Mouse (Mus musculus): Measurements from ENCODE around the gene Proser3.

Proser3 gene

DNA sequence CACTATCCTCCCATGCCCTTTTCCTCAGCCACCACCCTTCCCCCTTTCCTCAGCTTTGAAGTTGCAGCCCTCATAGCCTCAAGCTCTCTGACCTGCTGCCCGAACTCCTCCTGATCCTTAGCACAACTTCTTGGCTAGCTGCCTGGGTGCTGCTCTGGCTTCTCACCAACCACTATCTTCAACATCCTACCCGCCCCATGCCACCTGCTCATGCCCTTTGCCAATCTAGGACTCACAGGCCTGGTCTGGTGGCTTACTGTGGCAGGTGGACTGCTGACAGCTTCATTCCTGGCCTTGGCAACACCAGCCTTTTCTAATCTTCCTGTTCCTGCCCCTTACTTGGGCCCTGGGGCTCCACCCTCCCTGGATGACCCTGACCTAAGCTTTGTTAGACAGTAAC lies 20.9 kb upstream of the Proser3 start:
- peak; percentile 77 for DNase-seq

DNA sequence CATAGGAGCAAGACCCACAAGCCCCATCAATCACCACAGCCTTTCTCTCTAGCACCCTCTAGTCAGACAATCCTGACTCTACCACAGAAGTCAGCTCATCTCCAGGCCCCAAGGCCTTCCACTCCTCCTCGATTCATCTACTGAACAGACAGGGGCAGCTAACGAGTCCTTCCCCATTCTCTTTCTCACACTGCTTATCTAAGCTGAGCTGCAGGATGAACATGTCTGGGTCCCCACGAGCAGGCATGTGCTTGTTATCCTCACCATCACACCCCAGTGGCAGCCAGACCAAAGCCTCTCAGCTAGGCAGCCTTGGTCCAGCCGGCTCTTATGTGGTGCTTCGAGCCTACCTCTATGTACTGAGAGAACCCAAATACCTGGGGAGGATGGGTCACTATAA lies 20.3 kb upstream of the Proser3 start:
- no peak for DNase-seq

DNA sequence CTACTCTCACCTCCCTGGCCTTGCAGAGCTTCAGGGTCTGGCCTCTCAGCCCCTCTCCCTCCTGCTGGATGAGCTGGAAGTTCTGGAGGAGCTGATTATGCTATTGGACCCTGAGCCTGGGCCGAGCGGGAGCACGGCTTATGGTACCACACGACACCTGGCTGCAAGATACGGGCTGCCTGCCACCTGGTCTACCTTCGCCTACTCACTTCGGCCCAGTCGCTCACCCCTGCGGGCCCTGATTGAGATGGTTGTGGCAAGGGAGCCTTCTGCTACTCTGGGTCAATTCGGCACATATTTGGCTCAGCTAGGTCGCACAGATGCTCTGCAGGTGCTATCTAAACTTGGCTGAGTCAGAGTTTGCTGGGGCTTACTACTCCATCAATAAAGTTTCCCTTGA lies 15.5 kb upstream of the Proser3 start:
- DNase-seq = no peak

DNA sequence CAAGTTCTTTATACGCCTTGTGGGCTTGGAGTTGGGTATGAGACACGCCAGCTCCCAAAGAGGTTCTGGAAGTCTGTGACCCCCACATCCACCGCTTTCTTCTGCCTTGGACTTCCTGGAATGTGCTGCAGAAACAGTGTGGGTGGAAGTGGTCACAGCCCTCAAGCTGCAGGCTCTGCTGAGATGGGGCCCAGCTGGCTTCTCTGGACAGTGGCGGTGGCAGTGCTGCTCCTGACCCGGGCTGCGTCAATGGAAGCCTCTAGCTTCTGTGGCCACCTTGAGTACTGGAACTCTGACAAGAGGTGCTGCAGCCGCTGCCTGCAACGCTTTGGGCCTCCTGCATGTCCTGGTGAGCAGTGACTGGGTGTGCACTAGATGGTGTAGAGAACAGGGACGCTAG lies 13.9 kb upstream of the Proser3 start:
- no peak for DNase-seq

DNA sequence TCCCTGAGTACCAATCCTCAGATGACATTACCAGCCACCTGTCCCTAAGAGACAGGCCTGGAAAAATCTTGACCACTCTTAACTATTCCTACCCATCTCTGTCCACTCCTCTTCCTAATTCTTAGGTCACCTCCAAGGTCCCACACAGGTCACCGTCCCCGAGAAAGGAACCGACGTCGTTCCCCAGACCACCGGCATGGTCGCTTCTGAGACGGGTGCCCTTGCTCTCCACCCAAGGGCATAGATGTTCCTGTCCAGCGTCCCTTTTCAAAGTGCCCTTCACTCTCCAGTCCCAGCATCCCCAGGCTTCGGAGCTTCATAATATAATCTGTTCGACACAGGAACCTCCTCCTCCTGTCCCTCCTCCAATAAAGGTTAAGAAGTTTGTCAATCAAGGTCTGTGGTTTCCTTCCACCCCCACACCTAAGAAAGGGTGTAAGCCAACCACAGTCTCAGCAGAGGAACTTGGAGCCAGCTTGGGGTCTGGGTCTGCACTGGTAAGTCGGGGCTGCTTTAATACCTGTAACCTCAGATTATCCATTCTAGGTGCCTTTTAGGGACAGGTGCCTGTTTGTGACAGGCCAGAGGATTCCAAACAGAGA lies 13.0 kb upstream of the Proser3 start, which contains the start of gene Igflr1:
Gene Igflr1 (plus strand): TSS at position 458 of the 602 bp plus-strand sequence.
- no peak for DNase-seq

DNA sequence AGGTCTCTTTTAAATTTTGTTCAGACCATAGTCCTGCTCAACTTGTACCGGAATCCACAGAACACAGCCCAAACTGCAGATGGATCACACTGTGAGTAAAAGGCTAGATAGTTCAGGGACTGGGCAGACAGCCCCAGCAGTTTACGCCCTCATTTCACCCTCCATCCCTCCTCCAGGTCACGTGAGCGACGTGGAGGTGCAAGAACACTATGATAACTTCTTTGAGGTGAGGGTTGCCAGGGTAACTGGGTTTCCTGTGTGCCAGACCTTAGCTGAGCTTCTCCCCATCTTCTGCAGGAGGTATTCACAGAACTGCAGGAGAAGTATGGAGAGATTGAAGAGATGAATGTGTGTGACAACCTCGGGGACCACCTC lies 11.8 kb upstream of the Proser3 start:
- no peak for DNase-seq

DNA sequence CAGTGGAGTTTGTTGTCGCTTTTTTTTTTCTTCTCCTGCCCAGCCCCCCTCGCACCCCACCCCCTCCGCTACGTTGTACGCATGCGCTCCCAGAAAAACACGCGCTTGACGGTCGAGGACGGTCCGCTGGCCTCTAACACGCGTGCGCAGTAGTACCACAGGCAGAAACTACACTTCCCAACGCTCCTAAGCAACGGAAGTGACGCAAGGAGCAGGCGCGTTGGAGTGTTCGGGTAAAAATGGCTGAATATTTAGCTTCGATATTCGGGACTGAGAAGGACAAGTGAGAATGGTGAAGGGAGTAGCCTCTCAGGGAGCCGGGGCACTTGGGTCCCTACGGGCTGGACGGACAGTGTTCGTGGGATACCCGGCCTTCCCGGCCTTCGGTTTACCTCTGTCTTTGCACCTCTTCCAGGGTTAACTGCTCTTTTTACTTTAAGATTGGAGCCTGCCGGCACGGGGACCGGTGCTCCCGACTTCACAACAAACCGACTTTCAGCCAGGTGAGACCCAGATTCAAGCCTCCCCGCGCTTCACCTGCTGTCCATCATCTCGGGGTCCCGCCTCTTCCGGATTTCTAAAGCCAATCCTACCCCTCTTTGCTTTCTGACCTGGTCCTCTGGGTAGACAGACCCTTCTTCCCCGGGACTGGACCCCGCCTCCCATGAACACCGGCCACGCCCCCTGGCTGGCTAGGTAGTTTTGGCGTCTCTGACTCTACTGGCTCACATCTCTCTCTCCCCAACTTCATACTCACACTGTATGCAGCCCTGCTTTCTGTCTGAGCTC lies 11.2 kb upstream of the Proser3 start, which contains the start of the genes U2af1l4, Gm49396 and Psenen:
Gene U2af1l4 (plus strand): TSS at position 185 of the 789 bp plus-strand sequence.
Gene Gm49396 (plus strand): TSS at position 228 of the 789 bp plus-strand sequence.
Gene Psenen (minus strand): TSS at position 511 of the 789 bp plus-strand sequence.
- DNase-seq = peak; percentile 94

DNA sequence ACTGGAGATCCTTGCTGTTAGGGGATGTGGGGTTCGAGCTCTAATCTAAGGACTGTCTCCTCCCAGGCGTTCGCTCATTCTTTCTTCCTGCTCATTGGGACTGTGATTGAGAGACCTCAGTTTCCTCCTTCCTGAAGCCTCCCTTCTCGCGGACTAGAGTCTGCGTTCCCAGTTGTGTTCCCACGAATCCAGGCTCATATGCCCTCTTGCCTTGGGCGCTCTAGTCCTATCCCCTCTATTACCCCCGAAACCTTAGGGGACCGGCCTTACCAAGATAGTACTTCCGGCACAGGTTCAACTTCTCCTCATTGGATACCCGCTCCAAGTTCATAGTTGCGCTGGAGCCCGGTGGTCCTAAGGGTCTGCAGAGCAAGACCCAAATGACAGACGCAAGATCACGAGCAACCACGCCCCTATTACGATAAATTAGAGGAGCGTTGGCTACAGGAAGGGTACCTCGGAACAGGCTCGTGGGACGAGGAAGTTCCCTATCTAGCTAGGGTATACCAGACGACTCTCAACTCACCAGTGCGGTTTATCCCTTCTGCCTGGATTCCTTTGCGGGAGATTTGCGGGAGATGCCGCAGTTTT lies 10.5 kb upstream of the Proser3 start:
- DNase-seq = no peak

DNA sequence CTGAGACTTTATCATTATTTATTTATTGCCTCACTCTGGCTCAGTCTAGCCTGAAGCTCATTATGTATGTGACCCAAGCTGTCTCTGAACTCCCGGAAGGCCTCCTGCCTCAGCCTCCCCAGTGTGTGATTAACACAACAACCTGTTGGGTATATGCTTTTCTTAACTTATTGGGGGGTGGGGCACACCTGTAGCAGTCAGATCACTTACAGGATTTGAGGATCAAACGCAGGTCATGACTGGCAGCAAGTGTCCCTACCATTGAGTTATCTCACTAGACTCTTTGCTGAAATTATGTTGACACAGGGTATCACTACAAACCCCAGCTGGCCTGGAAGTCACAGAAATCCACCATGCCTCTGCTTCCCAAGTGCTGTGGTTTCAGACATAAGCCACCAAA lies 8.2 kb upstream of the Proser3 start:
- DNase-seq = no peak

DNA sequence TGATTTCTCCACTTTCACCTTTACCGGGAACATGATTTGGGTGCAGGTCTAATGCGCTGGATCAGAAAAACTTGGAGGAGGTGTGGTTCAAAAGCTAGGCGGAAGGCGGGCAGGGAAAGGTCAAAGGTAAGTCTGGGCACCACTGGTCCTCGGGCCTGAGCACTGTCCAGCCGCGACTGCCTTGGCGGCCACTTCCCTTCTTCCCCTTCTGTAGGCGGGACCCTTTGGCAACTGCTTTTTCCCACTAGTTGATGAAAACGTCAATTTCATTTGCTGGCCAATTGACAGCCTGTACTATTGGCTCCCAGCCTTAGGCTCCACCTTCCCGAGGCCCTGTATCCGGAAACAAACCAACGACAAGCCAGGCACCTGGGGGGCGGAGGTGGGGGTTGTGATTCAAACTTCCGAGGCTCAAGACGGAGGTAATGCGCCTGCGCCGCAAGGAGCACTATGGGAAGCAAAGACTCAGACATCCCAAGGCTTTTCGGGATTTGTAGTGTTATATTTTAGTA lies 7.4 kb upstream of the Proser3 start, which contains the start of gene Lin37:
Gene Lin37 (minus strand): TSS at position 396 of the 512 bp plus-strand sequence.
- peak; percentile 96 for DNase-seq

DNA sequence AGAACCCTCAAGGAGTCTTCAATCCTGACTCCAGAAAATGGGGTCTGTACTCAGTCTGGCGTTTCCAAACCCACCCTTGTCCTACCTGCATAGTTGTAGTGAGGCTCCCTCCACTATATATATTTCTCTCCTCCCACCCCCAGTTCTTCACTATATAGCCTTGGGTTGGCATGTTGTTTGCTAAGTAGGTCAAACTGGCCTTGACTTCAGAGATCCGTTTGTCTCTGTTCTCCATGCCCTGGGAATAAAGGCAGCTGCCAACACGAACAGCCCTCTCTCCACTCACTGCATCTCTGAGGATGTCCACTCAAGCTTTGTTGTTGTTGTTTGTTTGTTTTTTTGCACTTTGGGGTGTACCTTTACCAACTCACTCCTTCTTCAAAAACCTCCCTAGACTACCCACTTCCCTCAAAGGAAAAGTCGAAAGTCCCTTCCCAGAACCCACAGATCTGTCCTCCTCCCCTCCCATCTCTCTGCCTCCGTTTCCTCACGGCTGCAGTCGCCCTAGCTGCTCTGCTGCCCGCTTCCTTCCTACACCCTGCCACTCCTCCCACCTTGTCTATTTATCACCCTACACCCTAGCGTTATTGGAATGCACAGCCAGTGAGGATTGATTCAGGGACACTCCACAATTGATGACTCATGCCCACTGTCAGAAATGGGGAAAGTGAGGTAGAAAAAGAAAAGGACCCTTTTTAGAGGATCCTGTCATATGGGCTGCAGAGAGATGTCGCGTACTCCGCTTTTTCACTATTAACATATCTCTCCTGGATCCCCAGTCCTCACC lies 6.8 kb upstream of the Proser3 start:
- DNase-seq = no peak

DNA sequence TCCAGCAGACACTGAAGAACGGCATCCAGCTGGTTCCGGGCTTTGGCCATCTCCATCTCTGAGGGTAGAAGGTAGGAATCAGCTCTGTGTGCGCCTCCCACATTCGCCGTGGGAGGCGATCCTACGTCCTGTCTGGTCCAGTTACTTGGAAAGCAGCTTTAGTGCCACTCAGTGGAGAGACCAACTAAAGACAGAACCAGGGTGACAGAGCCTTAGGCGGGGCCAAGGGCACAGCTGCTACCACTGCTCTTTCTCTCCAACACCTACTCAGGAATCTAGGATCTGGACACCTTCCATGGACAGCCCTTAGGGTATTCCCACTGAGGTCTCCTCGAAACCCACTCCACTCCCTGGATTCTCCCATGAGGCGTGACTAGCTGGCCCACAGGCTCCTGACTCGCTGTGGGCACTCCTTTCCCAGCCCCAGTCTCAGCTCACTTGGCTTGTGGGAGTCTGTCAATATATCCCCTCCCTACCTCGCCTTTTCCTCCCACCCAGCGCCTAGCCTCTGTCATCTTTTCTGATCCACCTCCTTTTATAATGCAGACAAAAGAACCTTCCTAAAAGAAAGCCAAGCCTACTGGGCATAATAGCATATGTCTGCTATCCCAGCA lies 5.9 kb upstream of the Proser3 start:
- DNase-seq = no peak

DNA sequence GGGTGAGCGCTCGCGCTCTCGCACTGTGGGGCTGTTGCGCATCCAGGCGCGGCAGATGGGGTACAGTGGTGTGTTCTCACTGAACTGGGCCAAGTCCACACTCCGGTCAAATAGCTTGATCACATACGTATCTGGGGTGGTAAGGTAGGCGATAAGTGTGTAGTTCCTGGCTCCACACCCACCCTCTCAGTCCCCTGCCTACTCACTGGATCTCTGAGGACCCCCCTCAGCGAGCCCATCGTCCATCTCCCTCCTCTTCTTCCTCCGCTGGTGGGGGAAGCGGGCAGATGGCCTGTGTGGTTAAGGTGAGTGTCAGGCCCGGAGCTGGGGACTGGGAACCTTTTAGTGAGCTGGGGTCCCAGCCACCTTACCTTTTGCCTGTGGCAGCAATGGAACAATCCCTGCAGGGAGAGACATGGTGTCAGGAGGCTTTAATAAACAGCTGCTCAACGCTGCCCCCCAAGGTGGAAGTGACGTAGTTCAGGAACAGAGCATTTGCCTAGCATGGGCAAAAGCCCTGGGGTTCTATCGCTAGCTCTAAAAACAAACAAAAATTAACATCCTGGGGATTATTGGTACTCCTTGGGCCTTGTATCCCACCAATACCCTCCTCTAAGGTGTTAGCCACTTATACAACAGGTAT lies 4.9 kb upstream of the Proser3 start:
- DNase-seq = no peak

DNA sequence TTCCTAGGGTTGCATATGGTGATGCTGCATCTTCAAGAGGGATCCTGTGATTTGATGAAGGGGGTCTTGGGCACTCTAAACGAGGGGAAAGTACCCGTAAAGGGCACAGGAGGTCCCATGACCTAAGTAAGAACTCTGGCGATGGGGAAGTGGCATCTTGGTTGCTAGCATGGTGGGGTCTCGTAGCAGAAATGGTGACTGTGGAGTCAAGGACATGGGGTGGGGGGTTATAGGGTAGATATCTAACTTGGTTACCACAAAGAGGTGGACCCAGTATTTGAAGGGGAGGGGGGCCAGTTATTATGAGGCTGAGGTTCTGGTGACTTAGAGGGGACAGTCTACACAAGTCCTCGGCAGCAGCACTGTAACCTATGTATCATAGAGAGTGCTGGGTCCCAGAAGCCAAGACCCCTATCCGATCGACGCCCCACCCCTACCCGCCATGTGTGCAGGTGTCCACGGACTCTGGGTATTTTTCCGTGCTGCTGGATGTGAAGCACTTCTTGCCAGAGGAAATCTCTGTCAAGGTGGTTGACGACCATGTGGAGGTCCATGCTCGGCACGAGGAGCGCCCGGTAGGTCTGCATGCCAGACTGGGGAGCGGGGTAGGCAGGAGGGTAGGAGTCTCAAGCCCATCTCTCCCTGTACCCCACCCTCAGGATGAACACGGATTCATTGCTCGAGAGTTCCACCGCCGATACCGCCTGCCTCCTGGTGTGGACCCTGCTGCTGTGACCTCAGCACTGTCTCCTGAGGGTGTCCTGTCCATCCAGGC lies 1.9 kb upstream of the Proser3 start:
- DNase-seq = no peak

DNA sequence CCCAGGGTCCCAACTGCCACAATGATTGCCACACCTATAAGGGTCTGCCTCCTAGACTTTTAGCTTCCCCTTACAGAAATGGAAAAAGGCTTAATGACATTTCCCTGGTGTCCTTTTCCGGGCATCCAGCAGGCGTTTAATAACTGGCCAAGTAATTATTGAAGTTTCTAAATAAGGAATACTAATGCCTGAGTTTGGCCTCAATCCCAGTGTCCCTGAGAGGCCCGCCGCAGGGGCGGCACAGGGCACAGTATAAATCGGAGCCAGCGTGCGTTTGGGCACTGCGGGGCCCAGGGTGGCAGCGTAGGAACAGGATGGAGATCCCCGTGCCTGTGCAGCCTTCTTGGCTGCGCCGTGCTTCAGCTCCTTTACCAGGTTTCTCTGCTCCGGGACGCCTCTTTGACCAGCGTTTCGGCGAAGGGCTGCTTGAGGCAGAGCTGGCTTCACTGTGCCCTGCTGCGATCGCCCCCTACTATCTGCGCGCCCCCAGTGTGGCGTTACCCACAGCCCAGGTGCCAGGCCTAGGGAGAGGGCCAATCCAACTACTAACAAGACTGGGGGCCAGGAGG lies 1.0 kb upstream of the Proser3 start:
- peak; percentile 43 for DNase-seq

DNA sequence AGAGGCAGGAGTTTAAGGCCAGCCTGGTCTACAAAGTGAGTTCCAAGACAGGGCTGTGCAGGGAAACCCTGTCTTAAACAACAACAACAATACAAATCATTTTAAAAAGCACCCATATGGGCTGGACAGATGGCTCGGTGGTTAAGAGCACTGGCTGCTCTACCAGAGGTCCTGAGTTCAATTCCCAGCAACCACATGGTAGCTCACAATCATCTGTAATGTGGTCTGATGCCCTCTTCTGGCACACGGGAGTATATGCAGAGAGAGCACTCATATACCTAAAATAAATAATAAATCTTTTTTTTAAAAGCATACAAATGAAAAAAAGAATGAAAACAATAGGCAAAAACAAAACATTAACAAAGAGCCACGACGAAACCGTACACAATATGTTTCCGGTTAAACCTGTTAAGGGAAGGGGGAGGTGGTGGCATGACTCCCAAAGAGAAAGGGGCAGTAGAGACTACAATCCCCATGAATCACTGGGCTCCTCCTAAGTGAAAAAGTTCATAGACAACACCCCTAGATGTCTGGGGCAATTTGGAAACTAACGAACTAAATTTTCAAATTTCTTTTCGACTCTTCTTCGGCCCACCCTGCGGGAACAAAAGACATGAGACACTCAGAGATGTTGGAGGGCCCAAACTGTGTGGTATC lies 526 bp downstream of the Proser3 start:
- no peak for DNase-seq

DNA sequence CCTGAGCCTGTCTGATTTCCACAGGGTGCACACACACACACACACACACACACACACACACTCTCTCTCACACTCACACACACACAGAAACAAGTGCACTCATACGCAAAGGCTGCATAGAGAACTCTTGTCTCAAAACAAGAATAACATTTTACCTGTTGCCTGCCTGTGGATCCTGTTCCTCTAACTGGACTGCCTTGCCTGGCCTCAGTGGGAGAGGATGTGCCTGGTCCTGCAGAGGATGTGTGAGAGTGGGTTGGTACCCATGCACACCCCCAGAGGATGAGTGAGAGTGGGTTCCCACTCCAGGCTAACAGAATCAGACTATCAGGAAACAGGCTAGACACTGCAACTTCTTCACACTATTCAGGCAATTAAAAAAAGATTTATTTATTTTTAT lies 1.5 kb downstream of the Proser3 start:
- no peak for DNase-seq

DNA sequence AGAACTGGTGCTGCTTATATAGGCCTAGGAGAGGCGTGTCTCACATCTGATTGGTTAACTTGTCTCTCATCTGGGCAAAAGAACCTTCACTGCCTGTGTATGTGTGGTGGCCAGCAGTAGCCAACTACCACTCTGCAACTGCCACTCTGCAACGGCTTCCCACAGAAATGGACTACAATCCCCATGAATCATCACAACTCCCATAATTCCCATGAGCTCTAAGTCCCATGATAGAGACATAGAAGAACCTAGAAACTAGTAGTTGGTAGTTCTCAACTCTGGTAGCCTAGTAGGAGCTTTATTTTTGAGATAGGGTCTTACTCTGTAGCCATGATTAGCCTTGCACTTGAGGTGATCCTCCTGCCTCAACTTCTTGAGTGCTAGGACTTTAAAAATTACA lies 2.2 kb downstream of the Proser3 start:
- no peak for DNase-seq

DNA sequence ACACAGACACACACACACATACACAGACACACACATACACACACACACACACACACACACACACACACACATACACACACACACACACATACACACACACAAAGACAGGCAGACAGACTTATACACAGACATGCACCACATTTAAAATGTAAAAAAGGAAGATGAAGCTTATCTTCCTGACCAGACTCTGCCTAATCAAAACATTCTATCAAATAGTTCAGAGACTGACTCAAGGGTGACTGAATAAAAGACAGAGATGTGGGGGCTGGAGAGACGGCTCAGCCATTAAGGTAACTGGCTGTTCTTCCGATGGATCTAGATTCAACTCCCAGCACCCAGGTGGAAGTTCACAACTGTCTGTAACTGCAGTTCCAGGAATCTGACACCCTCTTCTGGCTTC lies 7.8 kb downstream of the Proser3 start:
- DNase-seq = no peak

DNA sequence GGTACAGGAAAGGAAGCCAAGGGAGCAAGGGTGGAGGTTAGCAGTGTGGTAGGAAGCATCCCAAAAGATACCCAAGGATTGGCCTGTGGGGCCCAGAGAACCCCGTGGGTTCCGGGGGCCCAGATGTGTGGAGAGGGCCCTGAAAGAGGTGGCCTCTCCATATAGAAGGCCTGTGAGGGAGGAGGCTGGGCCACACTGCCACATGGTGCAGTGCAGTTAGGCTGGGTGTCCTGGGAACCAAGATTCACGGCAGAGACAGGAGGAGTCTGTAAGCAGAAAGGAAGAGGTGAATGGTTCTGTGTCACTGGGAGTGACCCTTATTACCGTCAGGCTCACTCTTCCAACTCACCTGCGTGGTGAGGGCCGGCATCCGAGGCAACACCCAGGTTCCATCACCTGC lies 11.5 kb downstream of the Proser3 start:
- DNase-seq = no peak
